Mouse (Mus musculus) bone marrow macrophage, adult 2 months (primary cell): Measurements from ENCODE around the gene Slc6a4.

Source experiments
- CTCF ChIP-seq: IDR thresholded peaks from 2 replicates; pipeline ENCODE4 v1.5.1; 2012; ENCODE audit warnings: low read depth, mild to moderate bottlenecking, low read length, moderate library complexity
- POLR2A ChIP-seq: IDR thresholded peaks from 2 replicates; pipeline ENCODE4 v1.6.1; 2012; ENCODE audit warnings: mild to moderate bottlenecking, low read depth, low read length, borderline replicate concordance

DNA sequence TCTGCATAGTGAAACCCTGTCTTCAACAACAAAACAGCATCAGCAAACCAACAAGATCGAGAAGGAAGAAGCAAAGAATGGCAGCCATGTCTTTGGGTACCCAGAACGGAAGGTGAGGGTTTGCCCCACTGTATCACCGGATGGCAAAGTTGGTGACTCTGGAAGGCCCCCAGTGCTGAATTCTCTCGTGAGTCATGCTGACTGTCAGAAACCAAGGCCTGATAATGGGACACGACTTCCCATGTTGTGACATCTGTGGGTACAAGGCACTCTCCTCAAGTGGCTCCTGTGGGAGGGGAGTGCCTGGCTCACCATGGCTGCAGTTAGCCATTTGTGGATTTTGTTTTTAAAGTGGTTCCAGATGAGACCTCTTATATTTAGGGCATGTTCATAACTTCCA is 7.6 kb upstream of the Slc6a4 start:
- TF ChIP-seq CTCF (no peak), POLR2A (no peak)
